8 mouse cellular contexts compared by ENCODE assay signal in genomic region chr6:140733641-140733986, GRCm38 (mm10). TPM values are rescaled to one million over a fixed set of nuclear protein-coding genes. Genes with fewer than 3 reads are reported as not detected.
DNase-seq lines count a peak whose midpoint lies in the region; ATAC-seq and TF ChIP-seq lines count a peak whose summit lies in the region.

No protein-coding gene starts in this region.

- TF ChIP-seq CTCF in gastrocnemius, adult 2 months (IDR thresholded peaks at IDR 0.05): no peak

- peak overlapping the region; percentile 63 for H3K4me3 ChIP-seq in gastrocnemius, adult 2 months
- peak overlapping the region; percentile 30 for H3K4me3 ChIP-seq in forebrain, embryonic 15.5 days
- peak overlapping the region; percentile 37 for H3K4me3 ChIP-seq in intestine, embryonic 16.5 days (ENCODE audit: low read length)
- peak overlapping the region; percentile 51 for H3K4me3 ChIP-seq in midbrain, embryonic 10.5 days

- 6% methylated on average over 15 of the region's 15 CpGs for WGBS in forebrain, embryonic 15.5 days
- 6% methylated on average over 15 of the region's 15 CpGs for WGBS in intestine, embryonic 16.5 days
- 5% methylated on average over 15 of the region's 15 CpGs for WGBS in midbrain, embryonic 10.5 days

- peaks cover 14% of the 10 kb centered on the region; the same call in 1 of the 2 replicates for H3K4me1 ChIP-seq in forebrain, embryonic 15.5 days
- no peaks in the 10 kb centered on the region; the same call in 1 of the 2 replicates for H3K4me1 ChIP-seq in intestine, embryonic 16.5 days (ENCODE audit: control insufficient read depth, insufficient read depth, low read length)
- peaks cover 15% of the 10 kb centered on the region for H3K4me1 ChIP-seq in midbrain, embryonic 10.5 days

- no peaks in the 10 kb centered on the region for H3K36me3 ChIP-seq in forebrain, embryonic 15.5 days
- H3K36me3 ChIP-seq in intestine, embryonic 16.5 days (ENCODE audit: control insufficient read depth, insufficient read depth, low read length): no peaks in the 10 kb centered on the region
- H3K36me3 ChIP-seq in midbrain, embryonic 10.5 days: no peaks in the 10 kb centered on the region

- no peak overlapping the region for H3K27ac ChIP-seq in gastrocnemius, adult 2 months
- H3K27ac ChIP-seq in forebrain, embryonic 15.5 days (replicated peaks): no peak overlapping the region
- no peak overlapping the region for H3K27ac ChIP-seq in intestine, embryonic 16.5 days (ENCODE audit: low read length)
- H3K27ac ChIP-seq in midbrain, embryonic 10.5 days (replicated peaks): peak overlapping the region; percentile 80

- no peaks in the 10 kb centered on the region for H3K9me3 ChIP-seq in forebrain, embryonic 15.5 days
- H3K9me3 ChIP-seq in intestine, embryonic 16.5 days (ENCODE audit: control insufficient read depth, low read length): no peaks in the 10 kb centered on the region
- 0 out of 2 replicates have a peak, but pooled peaks cover 5% of the 10 kb centered on the region for H3K9me3 ChIP-seq in midbrain, embryonic 10.5 days (replicated peaks)

- H3K27me3 ChIP-seq in forebrain, embryonic 15.5 days: no peaks in the 10 kb centered on the region
- H3K27me3 ChIP-seq in intestine, embryonic 16.5 days (replicated peaks; ENCODE audit: control insufficient read depth, insufficient read depth, low read length): no peaks in the 10 kb centered on the region
- H3K27me3 ChIP-seq in midbrain, embryonic 10.5 days (ENCODE audit: low read depth, poor library complexity, severe bottlenecking): peaks cover 4% of the 10 kb centered on the region; the same call in 1 of the 2 replicates

- peak; percentile 25 for DNase-seq in gastrocnemius, adult 2 months
- DNase-seq in gastrocnemius, postnatal 25 days: no peak
- DNase-seq in R1 (ENCODE audit: low read depth, low spot score): peak; percentile 8
- peak; percentile 33 for DNase-seq in midbrain, embryonic 10.5 days (ENCODE audit: low spot score)
- DNase-seq in spleen, postnatal 10 days (ENCODE audit: low spot score in 2 of 2): no peak
- DNase-seq in cerebellum, adult 8-10 months: no peak

- peak; percentile 30; the same call in 1 of the 2 replicates for ATAC-seq in forebrain, embryonic 15.5 days (replicated peaks)
- peak; percentile 62; the same call in 1 of the 2 replicates for ATAC-seq in intestine, embryonic 16.5 days

- intact Hi-C loops in gastrocnemius, adult 2 months (cut with DNase I): no loop called here

- H3K4me2 ChIP-seq in forebrain, embryonic 15.5 days (replicated peaks): peak overlapping the region; percentile 43
- peak overlapping the region; percentile 56 for H3K4me2 ChIP-seq in intestine, embryonic 16.5 days (ENCODE audit: low read depth, low read length)

- peak overlapping the region; percentile 14; the same call in 1 of the 2 replicates for H3K9ac ChIP-seq in forebrain, embryonic 15.5 days (replicated peaks)
- peak overlapping the region; percentile 53 for H3K9ac ChIP-seq in intestine, embryonic 16.5 days (ENCODE audit: low read depth, low read length)

RNA-seq across cellular contexts. Expression of gene Gm11077, which starts 4.5 kb away (rescaled TPM):
- not detected for total RNA-seq in gastrocnemius, adult 2 months (2021)
- total RNA-seq in gastrocnemius, postnatal 25 days (2021): not detected
- polyA plus RNA-seq in forebrain, embryonic 15.5 days (2015; fragmentation: Nextera tagmentation; extraction: Ambion mirVana): not detected in 2 replicates
- polyA plus RNA-seq in intestine, embryonic 16.5 days (2015; fragmentation: Nextera tagmentation; extraction: Ambion mirVana): not detected in 2 replicates
- not detected in 2 replicates for polyA plus RNA-seq in midbrain, embryonic 10.5 days (2016; fragmentation: Nextera tagmentation; extraction: Ambion mirVana)

Comparison
In these comparisons a context has a peak if more than half of its experiments do, and no peak if none do; other contexts are left out.
1. DNase-seq: peak in gastrocnemius, adult 2 months (single experiment), R1 (single experiment) and midbrain, embryonic 10.5 days (single experiment); none in gastrocnemius, postnatal 25 days (single experiment), spleen, postnatal 10 days (0 of 2) and cerebellum, adult 8-10 months (single experiment).
2. Peak in every context shown above with its lines, with median percentiles within 50 percentile points of each other: H3K4me3 ChIP-seq.